Comparison of ENCODE assay signal across 13 mouse cellular contexts in the genomic region with DNA sequence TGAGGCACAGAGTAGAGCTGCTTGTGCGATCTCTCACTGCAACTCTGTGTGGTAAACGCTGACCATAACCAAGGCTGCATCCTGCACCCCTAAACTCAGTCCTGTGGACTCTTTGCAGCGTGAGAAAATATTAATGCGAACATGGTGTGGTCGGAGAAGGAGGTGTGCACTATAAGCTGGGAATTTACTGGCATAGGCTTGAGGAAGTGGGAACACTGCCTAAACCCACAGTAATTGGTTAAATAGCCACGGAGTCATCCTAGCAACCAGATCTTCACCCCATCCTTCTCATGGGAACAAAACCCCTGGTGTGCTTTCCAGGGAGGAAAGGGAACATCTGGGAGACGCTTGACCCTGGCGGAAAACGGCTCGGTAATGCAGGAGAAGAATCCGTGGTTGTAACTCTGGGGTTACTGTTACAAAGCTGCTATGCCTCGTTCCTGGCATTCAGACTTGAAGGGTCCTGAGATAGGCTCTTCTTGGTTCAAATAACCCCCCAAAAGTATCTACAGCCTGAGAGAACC. TPM values are rescaled to one million over a fixed set of nuclear protein-coding genes. Genes with fewer than 3 reads are reported as not detected.
DNase-seq lines count a peak whose midpoint lies in the region; ATAC-seq and TF ChIP-seq lines count a peak whose summit lies in the region.
"Had no signal": no experiment of that assay in that cellular context is flagged by ENCODE, and none has a peak within 500 bp of the region (broad histone marks: within the 10 kb centered on the region; RNA-seq: fewer than 3 reads in every experiment).

No protein-coding gene starts in this region.

- H3K27ac ChIP-seq in gastrocnemius, adult 2 months = peak overlapping the region; percentile 67
- H3K27ac ChIP-seq in brown adipose tissue, adult 24 weeks (replicated peaks; ENCODE audit: low read depth, low read length) = 0 out of 2 replicates have a peak overlapping the region, but pooled peaks have one; percentile 26
- H3K27ac ChIP-seq in midbrain, embryonic 16.5 days (ENCODE audit: low read length) = no peak overlapping the region
- H3K27ac ChIP-seq: forebrain, embryonic 10.5 days had no signal

- H3K9ac ChIP-seq in midbrain, embryonic 16.5 days (ENCODE audit: low read depth, low read length) = no peak overlapping the region
- H3K9ac ChIP-seq: liver, postnatal 0 days had no signal

- H3ac ChIP-seq in myocyte (ENCODE audit: control insufficient read depth, insufficient read length) = no peak overlapping the region

- 77% methylated on average over 12 of the region's 12 CpGs for WGBS in midbrain, embryonic 16.5 days

- ATAC-seq in midbrain, embryonic 16.5 days = no peak
- ATAC-seq: liver, postnatal 0 days had no signal

- no peaks in the 10 kb centered on the region for H3K9me3 ChIP-seq in midbrain, embryonic 16.5 days (replicated peaks; ENCODE audit: control insufficient read depth, low read length, poor library complexity, severe bottlenecking)
- H3K9me3 ChIP-seq: forebrain, embryonic 10.5 days had no signal

- TF ChIP-seq POLR2A in myocyte (IDR thresholded peaks at IDR 0.05; ENCODE audit: insufficient read length, low read depth) = no peak

- no peak for DNase-seq in gastrocnemius, adult 2 months
- DNase-seq in gastrocnemius, postnatal 36 days = no peak
- DNase-seq in kidney, postnatal 4 days = peak; percentile 28 to 48
- DNase-seq in kidney, postnatal 14 days = no peak
- no peak for DNase-seq in cerebellum, postnatal 14 days
- DNase-seq: cerebellum, adult 9-11 months; liver, postnatal 0 days; right cerebral cortex, postnatal 14 days; thymus, postnatal 25 days had no signal

- peak overlapping the region; percentile 2; the same call in 1 of the 2 replicates for H3K4me3 ChIP-seq in gastrocnemius, adult 2 months
- H3K4me3 ChIP-seq in brown adipose tissue, adult 24 weeks (ENCODE audit: insufficient read depth, low read depth, low read length) = no peak overlapping the region
- no peak overlapping the region for H3K4me3 ChIP-seq in myocyte
- H3K4me3 ChIP-seq in midbrain, embryonic 16.5 days (ENCODE audit: low read depth, low read length) = no peak overlapping the region
- H3K4me3 ChIP-seq: forebrain, embryonic 10.5 days had no signal

- H3K27me3 ChIP-seq in myocyte (ENCODE audit: control insufficient read depth, insufficient read depth, insufficient read length) = no peaks in the 10 kb centered on the region
- H3K27me3 ChIP-seq in midbrain, embryonic 16.5 days (ENCODE audit: control insufficient read depth, insufficient read depth, low read depth, low read length) = no peaks in the 10 kb centered on the region

- intact Hi-C loops in gastrocnemius, adult 2 months (cut with DNase I) = no loop called here
- intact Hi-C loops in gastrocnemius, postnatal 36 days (cut with DNase I) = no loop called here

- no peaks in the 10 kb centered on the region for H3K79me2 ChIP-seq in myocyte (ENCODE audit: control insufficient read depth, insufficient read depth)

- no peaks in the 10 kb centered on the region for H3K36me3 ChIP-seq in myocyte (ENCODE audit: control insufficient read depth, insufficient read depth)
- no peaks in the 10 kb centered on the region for H3K36me3 ChIP-seq in midbrain, embryonic 16.5 days (ENCODE audit: control insufficient read depth, insufficient read depth, low read length)
- H3K36me3 ChIP-seq: forebrain, embryonic 10.5 days had no signal

- H3K4me1 ChIP-seq in brown adipose tissue, adult 24 weeks (ENCODE audit: control insufficient read depth, insufficient read depth, insufficient read length, low read length) = 0 out of 2 replicates have a peak, but pooled peaks cover 5% of the 10 kb centered on the region
- no peaks in the 10 kb centered on the region for H3K4me1 ChIP-seq in midbrain, embryonic 16.5 days (ENCODE audit: control insufficient read depth, insufficient read depth, low read length)

- H3K4me2 ChIP-seq in myocyte (ENCODE audit: low read depth) = peak overlapping the region; percentile 37
- H3K4me2 ChIP-seq in midbrain, embryonic 16.5 days (ENCODE audit: low read length) = no peak overlapping the region

- no peak for TF ChIP-seq CTCF in gastrocnemius, adult 2 months (IDR thresholded peaks at IDR 0.05)

TF ChIP-seq in myocyte, 11 proteins besides CTCF, POLR2A, EP300 and RAD21:
- TF ChIP-seq SRF (IDR thresholded peaks at IDR 0.05; ENCODE audit: control insufficient read depth, insufficient read length, low read depth) = no peak
- TF ChIP-seq REST (IDR thresholded peaks at IDR 0.05; ENCODE audit: insufficient read depth, insufficient read length) = no peak
- no peak for TF ChIP-seq MAX (IDR thresholded peaks at IDR 0.05; ENCODE audit: low read depth)
- TF ChIP-seq CEBPB (IDR thresholded peaks at IDR 0.05; ENCODE audit: insufficient read depth, poor library complexity, severe bottlenecking) = no peak
- no peak for TF ChIP-seq E2F4 (IDR thresholded peaks at IDR 0.05; ENCODE audit: insufficient read depth)
- no peak for TF ChIP-seq MYOG (IDR thresholded peaks at IDR 0.05; ENCODE audit: control insufficient read depth in 1 of 3, insufficient read depth in 1 of 3, insufficient read length in 2 of 3, low read depth in 2 of 3)
- TF ChIP-seq USF1 (IDR thresholded peaks at IDR 0.05; ENCODE audit: low read depth) = no peak
- TF ChIP-seq POLR2AphosphoS2 (IDR thresholded peaks at IDR 0.05; ENCODE audit: insufficient read length, low read depth) = no peak
- no peak for TF ChIP-seq MYOD1 (IDR thresholded peaks at IDR 0.05; ENCODE audit: control insufficient read depth in 1 of 3, insufficient read length in 2 of 3, low read depth in 2 of 3)
- TF ChIP-seq TCF3 (IDR thresholded peaks at IDR 0.05; ENCODE audit: insufficient read length, low read depth) = no peak

RNA-seq across cellular contexts. Expression of gene Zcchc24, which starts 18.6 kb away (rescaled TPM):
- 10 to 100 TPM; 40.6 to 59.3 TPM for total RNA-seq in gastrocnemius, adult 2 months (2021)
- total RNA-seq in gastrocnemius, postnatal 36 days (2021) = 10 to 100 TPM; 38.4 to 49.4 TPM
- 29.0 and 42.1 TPM in 2 replicates for polyA plus RNA-seq in brown adipose tissue, adult 24 weeks (2012; ENCODE audit: insufficient read depth, insufficient read length, missing spikeins)
- polyA plus RNA-seq in myocyte (2012; fragmentation: generic; extraction: Trizol) = 86.2 TPM
- 11.0 and 12.2 TPM in 2 replicates for polyA plus RNA-seq in midbrain, embryonic 16.5 days (2015; fragmentation: Nextera tagmentation; extraction: Ambion mirVana)

RNA-seq across cellular contexts. Expression of gene Anxa11, which starts 54.5 kb away (rescaled TPM):
- total RNA-seq in gastrocnemius, adult 2 months (2021) = 10 to 100 TPM; 97.4 to 99.1 TPM
- 10 to 100 TPM; 90.7 to 93.7 TPM for total RNA-seq in gastrocnemius, postnatal 36 days (2021)
- 33.6 and 35.3 TPM in 2 replicates for polyA plus RNA-seq in brown adipose tissue, adult 24 weeks (2012; ENCODE audit: insufficient read depth, insufficient read length, missing spikeins)
- polyA plus RNA-seq in myocyte (2012; fragmentation: generic; extraction: Trizol) = 140 TPM
- polyA plus RNA-seq in midbrain, embryonic 16.5 days (2015; fragmentation: Nextera tagmentation; extraction: Ambion mirVana) = 1.8 and 2.4 TPM in 2 replicates

Comparison
In these comparisons a context has a peak if more than half of its experiments do, and no peak if none do; other contexts are left out.
1. DNase-seq: peak in kidney, postnatal 4 days (2 of 2); none in gastrocnemius, adult 2 months (single experiment), gastrocnemius, postnatal 36 days (0 of 2), kidney, postnatal 14 days (single experiment) and cerebellum, postnatal 14 days (0 of 2).
2. RNA of gene Anxa11, which starts 54.5 kb away (polyA plus RNA-seq): 140 TPM in myocyte (single experiment) and 33.6 to 35.3 TPM in brown adipose tissue, adult 24 weeks; 1.8 to 2.4 TPM in midbrain, embryonic 16.5 days; every median in the first group is over 10 times any median in the second.